ENCODE assay signal across 15 mouse cellular contexts in the genomic region with DNA sequence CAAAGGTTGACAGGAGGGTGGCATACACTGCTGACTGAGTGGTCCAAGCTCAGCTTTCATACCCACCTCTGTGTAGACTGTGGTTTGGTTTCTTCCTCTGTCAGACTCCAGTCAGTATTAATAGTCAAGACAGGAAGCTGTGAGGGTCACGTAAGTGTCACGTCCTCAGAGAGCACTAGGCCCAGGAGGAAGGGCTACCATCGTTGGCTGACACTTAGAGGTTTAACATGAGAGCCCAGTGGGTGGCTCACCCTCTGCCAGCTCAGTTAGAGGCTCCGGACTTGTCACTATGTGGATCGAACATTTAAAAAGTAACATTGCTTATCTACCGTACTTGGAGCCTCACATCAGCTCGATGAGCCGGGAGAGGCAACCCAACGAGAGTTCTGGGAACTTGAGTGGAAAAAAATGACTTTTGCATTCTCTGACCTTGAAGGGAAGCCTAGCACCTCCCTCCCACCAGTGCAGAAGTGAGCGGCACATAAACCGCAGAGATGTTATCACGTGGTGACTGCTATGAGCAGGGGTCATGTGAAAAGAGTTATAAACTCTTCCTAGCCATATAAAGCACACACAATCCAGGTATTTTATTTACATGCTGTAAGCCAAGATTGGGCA. TPM values are rescaled to one million over a fixed set of nuclear protein-coding genes. Genes with fewer than 3 reads are reported as not detected.
DNase-seq lines count a peak whose midpoint lies in the region; ATAC-seq lines count a peak whose summit lies in the region.
"Had no signal": no experiment of that assay in that cellular context is flagged by ENCODE, and none has a peak within 500 bp of the region (broad histone marks: within the 10 kb centered on the region; RNA-seq: fewer than 3 reads in every experiment).

No protein-coding gene starts in this region.

- H3K4me2 ChIP-seq in heart, embryonic 12.5 days: no peak overlapping the region
- H3K4me2 ChIP-seq in forebrain, embryonic 16.5 days (ENCODE audit: low read length): no peak overlapping the region
- H3K4me2 ChIP-seq: embryonic facial prominence, embryonic 13.5 days; heart, embryonic 13.5 days; liver, embryonic 12.5 days; midbrain, embryonic 12.5 days had no signal

- DNase-seq in heart, adult 18-20 months: peak; percentile 25 to 39
- peak; percentile 6 to 12 for DNase-seq in spleen, postnatal 36 days (ENCODE audit: low spot score in 2 of 2)
- DNase-seq in spleen, postnatal 14 days (ENCODE audit: low spot score in 2 of 2): no peak
- peak; percentile 29 for DNase-seq in splenic B cell, adult 2 months (ENCODE audit: low read depth, low spot score)
- DNase-seq in left cerebral cortex, postnatal 14 days (ENCODE audit: low spot score in 2 of 2): no peak
- DNase-seq: cerebellum, adult 8-10 months; forebrain, postnatal 0 days had no signal

- peaks cover 18% of the 10 kb centered on the region for H3K4me1 ChIP-seq in heart, embryonic 12.5 days (replicated peaks)
- H3K4me1 ChIP-seq in forebrain, embryonic 16.5 days (replicated peaks; ENCODE audit: control insufficient read depth, insufficient read depth, low read length): no peaks in the 10 kb centered on the region
- H3K4me1 ChIP-seq: embryonic facial prominence, embryonic 13.5 days; midbrain, embryonic 12.5 days had no signal

- intact Hi-C loops in left cerebral cortex, postnatal 14 days (cut with DNase I): no loop called here

- no peaks in the 10 kb centered on the region for H3K9me3 ChIP-seq in heart, embryonic 12.5 days (replicated peaks)
- H3K9me3 ChIP-seq in forebrain, embryonic 16.5 days (ENCODE audit: control insufficient read depth, low read length): no peaks in the 10 kb centered on the region
- H3K9me3 ChIP-seq: embryonic facial prominence, embryonic 13.5 days; heart, embryonic 13.5 days; liver, embryonic 12.5 days; midbrain, embryonic 12.5 days had no signal

- H3K4me3 ChIP-seq in heart, embryonic 12.5 days: no peak overlapping the region
- H3K4me3 ChIP-seq in forebrain, embryonic 16.5 days (replicated peaks; ENCODE audit: low read length): no peak overlapping the region
- H3K4me3 ChIP-seq: embryonic facial prominence, embryonic 13.5 days; heart, embryonic 13.5 days; liver, embryonic 12.5 days; midbrain, embryonic 12.5 days had no signal

- no peak overlapping the region for H3K9ac ChIP-seq in heart, embryonic 12.5 days
- H3K9ac ChIP-seq in forebrain, embryonic 16.5 days (replicated peaks; ENCODE audit: low read depth, low read length): no peak overlapping the region
- H3K9ac ChIP-seq: embryonic facial prominence, embryonic 13.5 days; forebrain, postnatal 0 days; heart, embryonic 13.5 days; liver, embryonic 12.5 days; midbrain, embryonic 12.5 days had no signal

- no peak for ATAC-seq in heart, embryonic 12.5 days (ENCODE audit: insufficient number of reproducible peaks, low FRiP score)
- ATAC-seq in hematopoietic stem cell, adult 5-6 weeks (replicated peaks in 1 of 2; ENCODE audit: insufficient read depth in 1 of 2, low FRiP score in 2 of 2, low TSS enrichment in 1 of 2, low read depth in 1 of 2, poor library complexity in 2 of 2, severe bottlenecking in 2 of 2): peak; percentile 34 to 58
- no peak for ATAC-seq in forebrain, embryonic 16.5 days
- ATAC-seq: forebrain, postnatal 0 days; liver, embryonic 12.5 days had no signal

- no peaks in the 10 kb centered on the region for H3K27me3 ChIP-seq in heart, embryonic 12.5 days (replicated peaks)
- no peaks in the 10 kb centered on the region for H3K27me3 ChIP-seq in splenic B cell, adult 2 months (ENCODE audit: control insufficient read depth, insufficient read depth, low read length, poor library complexity, severe bottlenecking)
- H3K27me3 ChIP-seq in forebrain, embryonic 16.5 days (replicated peaks; ENCODE audit: control insufficient read depth, insufficient read depth, low read length): no peaks in the 10 kb centered on the region
- H3K27me3 ChIP-seq: embryonic facial prominence, embryonic 13.5 days; heart, embryonic 13.5 days; liver, embryonic 12.5 days; midbrain, embryonic 12.5 days had no signal

- H3K36me3 ChIP-seq in heart, embryonic 12.5 days: no peaks in the 10 kb centered on the region
- H3K36me3 ChIP-seq in splenic B cell, adult 2 months (ENCODE audit: control insufficient read depth, insufficient read depth, low read length, poor library complexity, severe bottlenecking): no peaks in the 10 kb centered on the region
- no peaks in the 10 kb centered on the region for H3K36me3 ChIP-seq in forebrain, embryonic 16.5 days (ENCODE audit: control insufficient read depth, insufficient read depth)
- H3K36me3 ChIP-seq: embryonic facial prominence, embryonic 13.5 days; heart, embryonic 13.5 days; liver, embryonic 12.5 days; midbrain, embryonic 12.5 days had no signal

- no peak overlapping the region for H3K27ac ChIP-seq in heart, embryonic 12.5 days (ENCODE audit: poor library complexity, severe bottlenecking)
- H3K27ac ChIP-seq in forebrain, embryonic 16.5 days (ENCODE audit: low read length): no peak overlapping the region
- H3K27ac ChIP-seq: embryonic facial prominence, embryonic 13.5 days; heart, embryonic 13.5 days; liver, embryonic 12.5 days; midbrain, embryonic 12.5 days had no signal

- WGBS in heart, embryonic 12.5 days: 52% methylated on average over 12 of the region's 12 CpGs
- WGBS in forebrain, embryonic 16.5 days: 87% methylated on average over 12 of the region's 12 CpGs

RNA-seq across cellular contexts. Expression of a gene that starts 1.5 kb away (rescaled TPM):
- under 1 TPM; 0.39 to 0.50 TPM for total RNA-seq in heart, adult 18-20 months (2021)
- polyA plus RNA-seq in heart, embryonic 12.5 days (2016; fragmentation: Nextera tagmentation; extraction: Ambion mirVana): 0.21 and 0.92 TPM in 2 replicates
- total RNA-seq in hematopoietic stem cell, adult 5-6 weeks (2017): 15.3 and 31.4 TPM in 2 replicates
- polyA plus RNA-seq in forebrain, embryonic 16.5 days (2015; fragmentation: Nextera tagmentation; extraction: Ambion mirVana): 0.19 and 0.78 TPM in 2 replicates
- total RNA-seq in left cerebral cortex, postnatal 14 days (2021): under 1 TPM; 0.36 to 0.72 TPM
- total RNA-seq: forebrain, postnatal 0 days had no signal

RNA-seq across cellular contexts. Expression of a gene that starts 49.5 kb away (rescaled TPM):
- total RNA-seq in heart, adult 18-20 months (2021): not detected
- 0.09 and 0.17 TPM in 2 replicates for polyA plus RNA-seq in heart, embryonic 12.5 days (2016; fragmentation: Nextera tagmentation; extraction: Ambion mirVana)
- not detected in 2 replicates for total RNA-seq in hematopoietic stem cell, adult 5-6 weeks (2017)
- polyA plus RNA-seq in forebrain, embryonic 16.5 days (2015; fragmentation: Nextera tagmentation; extraction: Ambion mirVana): not detected in 2 replicates
- total RNA-seq in left cerebral cortex, postnatal 14 days (2021): not detected
- total RNA-seq: forebrain, postnatal 0 days; layer of hippocampus, postnatal 14 days had no signal
- polyA plus RNA-seq: embryonic facial prominence, embryonic 13.5 days; forebrain, postnatal 0 days; liver, embryonic 12.5 days; midbrain, embryonic 12.5 days had no signal

Comparison
In these comparisons a context has a peak if more than half of its experiments do, and no peak if none do; other contexts are left out.
1. DNase-seq: peak in heart, adult 18-20 months (2 of 2), spleen, postnatal 36 days (2 of 2) and splenic B cell, adult 2 months (single experiment); none in spleen, postnatal 14 days (0 of 2) and left cerebral cortex, postnatal 14 days (0 of 2).
2. ATAC-seq: peak in hematopoietic stem cell, adult 5-6 weeks (2 of 2); none in heart, embryonic 12.5 days (single experiment) and forebrain, embryonic 16.5 days (single experiment).